Mouse (Mus musculus) embryonic facial prominence, embryonic 15.5 days (tissue): ENCODE results near the gene Kcnb1. TPM values are rescaled to one million over a fixed set of nuclear protein-coding genes. Genes with fewer than 3 reads are reported as not detected.

ENCODE experiments used
- ATAC-seq: fragments of 200-750 bp; cut with Nextera tagmentation; 2 replicates; pipeline ENCODE4 v1.8.0; 2017; ENCODE audit warnings: low read depth, moderate TSS enrichment; ENCODE audit not compliant: insufficient number of reproducible peaks, low FRiP score, low TSS enrichment
- H3K27ac ChIP-seq: fragments of 300-500 bp; sonication (generic); replicated peaks from 2 replicates; pipeline ENCODE4 v1.5.1; 2015; ENCODE audit warnings: mild to moderate bottlenecking, inconsistent platforms
- H3K27me3 ChIP-seq: fragments of 300-500 bp; sonication (generic); 2 replicates; pipeline ENCODE4 v1.6.1; 2015; ENCODE audit warnings: inconsistent platforms
- H3K36me3 ChIP-seq: fragments of 300-500 bp; sonication (generic); 2 replicates; pipeline ENCODE4 v1.6.1; 2015; ENCODE audit warnings: mild to moderate bottlenecking, inconsistent platforms
- H3K4me1 ChIP-seq: fragments of 300-500 bp; sonication (generic); 2 replicates; pipeline ENCODE4 v1.6.1; 2015; ENCODE audit warnings: inconsistent platforms
- H3K4me2 ChIP-seq: fragments of 300-500 bp; sonication (generic); replicated peaks from 2 replicates; pipeline ENCODE4 v1.6.1; 2015; ENCODE audit warnings: mild to moderate bottlenecking, inconsistent platforms
- H3K4me3 ChIP-seq: fragments of 300-500 bp; sonication (generic); replicated peaks from 2 replicates; pipeline ENCODE4 v1.5.1; 2015; ENCODE audit warnings: mild to moderate bottlenecking, inconsistent platforms
- H3K9ac ChIP-seq: fragments of 300-500 bp; sonication (generic); 2 replicates; pipeline ENCODE4 v1.6.1; 2015; ENCODE audit warnings: inconsistent platforms
- H3K9me3 ChIP-seq: fragments of 300-500 bp; sonication (generic); replicated peaks from 2 replicates; pipeline ENCODE4 v1.6.1; 2016; ENCODE audit warnings: inconsistent platforms
- WGBS: fragments of 180-500 bp; shearing (Covaris S2); methylation state at CpG from one replicate; pipeline ENCODE4 v1.1.7; 2015; 5-methylcytosine and 5-hydroxymethylcytosine counted together
- polyA plus RNA-seq: library from polyadenylated mRNA; unstranded; fragments of >200 nt; fragmentation: Nextera tagmentation; extraction: Ambion mirVana; gene quantifications from 2 replicates; pipeline ENCODE4 v1.2.1, GENCODE M21; 2015

Gene Kcnb1
- polyA plus RNA-seq, 1 experiment from 2014 or later: 1.2 TPM

- Histone ChIP-seq H3K36me3 (no peaks in the 10 kb centered on the region; the same call in 1 of the 2 replicates), H3K4me3 (no peak overlapping the region), H3K9me3 (no peaks in the 10 kb centered on the region), H3K27ac (no peak overlapping the region), H3K4me1 (no peaks in the 10 kb centered on the region), H3K27me3 (no peaks in the 10 kb centered on the region), H3K9ac (no peak overlapping the region), H3K4me2 (no peak overlapping the region)
- 16% methylated on average over 7 of the region's 7 CpGs for WGBS
- ATAC-seq: peak; percentile 59; the same call in 1 of the 2 replicates
These were observed 32.2 kb upstream of the Kcnb1 start for GRCm38 (mm10) chr2:167222152-167222551.

GRCm38 (mm10) chr2:167221159-167221845, 31.3 kb upstream of the Kcnb1 start:
- Histone ChIP-seq H3K4me1 (no peaks in the 10 kb centered on the region), H3K36me3 (no peaks in the 10 kb centered on the region; the same call in 1 of the 2 replicates), H3K9ac (no peak overlapping the region), H3K27ac (no peak overlapping the region), H3K4me2 (no peak overlapping the region), H3K9me3 (no peaks in the 10 kb centered on the region), H3K4me3 (no peak overlapping the region), H3K27me3 (no peaks in the 10 kb centered on the region)
- 85% methylated on average over 13 of the region's 13 CpGs for WGBS
- no peak for ATAC-seq

- WGBS: 83% methylated on average over 5 of the region's 5 CpGs
- no peak overlapping the region for H3K4me3 ChIP-seq
- H3K9ac ChIP-seq: no peak overlapping the region
- H3K27me3 ChIP-seq: no peaks in the 10 kb centered on the region
- no peaks in the 10 kb centered on the region for H3K9me3 ChIP-seq
- no peaks in the 10 kb centered on the region; the same call in 1 of the 2 replicates for H3K36me3 ChIP-seq
- no peak for ATAC-seq
- H3K4me2 ChIP-seq: no peak overlapping the region
- H3K4me1 ChIP-seq: no peaks in the 10 kb centered on the region
- H3K27ac ChIP-seq: no peak overlapping the region
These were observed 30.8 kb upstream of the Kcnb1 start for GRCm38 (mm10) chr2:167220736-167221135.

GRCm38 (mm10) chr2:167219154-167219775, 29.3 kb upstream of the Kcnb1 start:
- H3K4me2 ChIP-seq: no peak overlapping the region
- no peaks in the 10 kb centered on the region for H3K4me1 ChIP-seq
- H3K9ac ChIP-seq: no peak overlapping the region
- H3K36me3 ChIP-seq: no peaks in the 10 kb centered on the region; the same call in 1 of the 2 replicates
- ATAC-seq: peak; percentile 63; the same call in 1 of the 2 replicates
- no peaks in the 10 kb centered on the region for H3K9me3 ChIP-seq
- H3K27ac ChIP-seq: no peak overlapping the region
- WGBS: 41% methylated on average over 8 of the region's 8 CpGs
- no peaks in the 10 kb centered on the region for H3K27me3 ChIP-seq
- H3K4me3 ChIP-seq: no peak overlapping the region

GRCm38 (mm10) chr2:167213666-167214065, 23.7 kb upstream of the Kcnb1 start:
- Histone ChIP-seq H3K4me3 (no peak overlapping the region), H3K9me3 (no peaks in the 10 kb centered on the region), H3K9ac (no peak overlapping the region), H3K27me3 (no peaks in the 10 kb centered on the region), H3K4me1 (no peaks in the 10 kb centered on the region), H3K4me2 (no peak overlapping the region), H3K27ac (no peak overlapping the region), H3K36me3 (no peaks in the 10 kb centered on the region; the same call in 1 of the 2 replicates)
- WGBS: 94% methylated on average over 12 of the region's 12 CpGs
- ATAC-seq: no peak

- no peaks in the 10 kb centered on the region; the same call in 1 of the 2 replicates for H3K36me3 ChIP-seq
- H3K9ac ChIP-seq: no peak overlapping the region
- H3K27ac ChIP-seq: no peak overlapping the region
- H3K4me1 ChIP-seq: no peaks in the 10 kb centered on the region
- H3K4me2 ChIP-seq: no peak overlapping the region
- ATAC-seq: no peak
- no peaks in the 10 kb centered on the region for H3K9me3 ChIP-seq
- WGBS: 96% methylated on average over 3 of the region's 3 CpGs
- no peak overlapping the region for H3K4me3 ChIP-seq
- H3K27me3 ChIP-seq: no peaks in the 10 kb centered on the region
These were observed 23.1 kb upstream of the Kcnb1 start for GRCm38 (mm10) chr2:167213076-167213475.

GRCm38 (mm10) chr2:167212551-167212950, 22.6 kb upstream of the Kcnb1 start:
- no peak overlapping the region for H3K27ac ChIP-seq
- H3K4me3 ChIP-seq: no peak overlapping the region
- no peaks in the 10 kb centered on the region for H3K4me1 ChIP-seq
- 88% methylated on average over 6 of the region's 6 CpGs for WGBS
- no peaks in the 10 kb centered on the region for H3K27me3 ChIP-seq
- H3K9ac ChIP-seq: no peak overlapping the region
- no peak for ATAC-seq
- H3K4me2 ChIP-seq: no peak overlapping the region
- H3K9me3 ChIP-seq: no peaks in the 10 kb centered on the region
- H3K36me3 ChIP-seq: no peaks in the 10 kb centered on the region; the same call in 1 of the 2 replicates

GRCm38 (mm10) chr2:167212089-167212488, 22.1 kb upstream of the Kcnb1 start:
- no peaks in the 10 kb centered on the region for H3K4me1 ChIP-seq
- H3K36me3 ChIP-seq: no peaks in the 10 kb centered on the region
- no peak overlapping the region for H3K4me2 ChIP-seq
- no peak for ATAC-seq
- H3K9ac ChIP-seq: no peak overlapping the region
- H3K9me3 ChIP-seq: no peaks in the 10 kb centered on the region
- no peaks in the 10 kb centered on the region for H3K27me3 ChIP-seq
- no peak overlapping the region for H3K27ac ChIP-seq
- WGBS: 87% methylated on average over 3 of the region's 3 CpGs
- H3K4me3 ChIP-seq: no peak overlapping the region

- no peak overlapping the region for H3K9ac ChIP-seq
- H3K27me3 ChIP-seq: no peaks in the 10 kb centered on the region
- no peak overlapping the region for H3K4me2 ChIP-seq
- no peaks in the 10 kb centered on the region for H3K9me3 ChIP-seq
- H3K4me1 ChIP-seq: peaks cover 5% of the 10 kb centered on the region
- 79% methylated on average over 9 of the region's 9 CpGs for WGBS
- H3K36me3 ChIP-seq: no peaks in the 10 kb centered on the region
- no peak overlapping the region for H3K27ac ChIP-seq
- no peak overlapping the region for H3K4me3 ChIP-seq
- ATAC-seq: no peak
These were observed 19.9 kb upstream of the Kcnb1 start for GRCm38 (mm10) chr2:167209900-167210299.

- H3K4me3 ChIP-seq: no peak overlapping the region
- H3K9me3 ChIP-seq: no peaks in the 10 kb centered on the region
- H3K9ac ChIP-seq: no peak overlapping the region
- no peaks in the 10 kb centered on the region for H3K36me3 ChIP-seq
- H3K4me1 ChIP-seq: peaks cover 5% of the 10 kb centered on the region
- no peak overlapping the region for H3K27ac ChIP-seq
- WGBS: 79% methylated on average over 3 of the region's 3 CpGs
- H3K4me2 ChIP-seq: no peak overlapping the region
- no peaks in the 10 kb centered on the region for H3K27me3 ChIP-seq
- no peak for ATAC-seq
These were observed 19.0 kb upstream of the Kcnb1 start for GRCm38 (mm10) chr2:167208984-167209383.

- H3K9me3 ChIP-seq: no peaks in the 10 kb centered on the region
- no peak overlapping the region for H3K4me2 ChIP-seq
- 0 out of 2 replicates have a peak, but pooled peaks cover 2% of the 10 kb centered on the region for H3K27me3 ChIP-seq
- H3K4me1 ChIP-seq: peaks cover 7% of the 10 kb centered on the region
- no peaks in the 10 kb centered on the region for H3K36me3 ChIP-seq
- H3K9ac ChIP-seq: no peak overlapping the region
- ATAC-seq: peak; percentile 73; the same call in 1 of the 2 replicates
- 61% methylated on average over 18 of the region's 18 CpGs for WGBS
- no peak overlapping the region for H3K27ac ChIP-seq
- H3K4me3 ChIP-seq: no peak overlapping the region
These were observed 16.1 kb upstream of the Kcnb1 start for GRCm38 (mm10) chr2:167205918-167206629.
